Mouse (Mus musculus): ENCODE results near the gene Cep95.
"Not testable (repeated sequence)": the region's sequence is repeated elsewhere in the genome, so short reads cannot be mapped to it uniquely, and the experiment has no call there.

The Cep95 gene

GRCm38 (mm10) chr11:106773061-106773460 lies 16.0 kb upstream of the Cep95 start:
- in situ Hi-C loops (cut with MboI, MseI), result no loop called here

GRCm38 (mm10) chr11:106776960-106777359 lies 12.1 kb upstream of the Cep95 start:
- in situ Hi-C loops (cut with MboI, MseI), result no loop called here

GRCm38 (mm10) chr11:106777395-106777794 lies 11.7 kb upstream of the Cep95 start:
- in situ Hi-C loops (cut with MboI, MseI), result no loop called here

- in situ Hi-C loops (cut with MboI, MseI), result no loop called here
These were observed 10.9 kb upstream of the Cep95 start for GRCm38 (mm10) chr11:106778132-106778531.

GRCm38 (mm10) chr11:106778589-106779387 lies 10.3 kb upstream of the Cep95 start:
- in situ Hi-C loops (cut with MboI, MseI), result no loop called here

GRCm38 (mm10) chr11:106779388-106780088 lies 9.5 kb upstream of the Cep95 start, which contains the start of gene Polg2:
Gene Polg2, minus strand, starts transcription at chr11:106779537.
- in situ Hi-C loops (cut with MboI, MseI), result no loop called here

GRCm38 (mm10) chr11:106780089-106780425 lies 9.0 kb upstream of the Cep95 start:
- in situ Hi-C loops (cut with MboI, MseI), result no loop called here

- in situ Hi-C loops (cut with MboI, MseI), result no loop called here
These were observed 8.3 kb upstream of the Cep95 start for GRCm38 (mm10) chr11:106780590-106781220.

GRCm38 (mm10) chr11:106782271-106782670 lies 6.8 kb upstream of the Cep95 start:
- in situ Hi-C loops (cut with MboI, MseI), result not testable (repeated sequence)

GRCm38 (mm10) chr11:106782841-106783764 lies 5.9 kb upstream of the Cep95 start:
- in situ Hi-C loops (cut with MboI, MseI), result no loop called here

GRCm38 (mm10) chr11:106784476-106784875 lies 4.6 kb upstream of the Cep95 start:
- in situ Hi-C loops (cut with MboI, MseI), result no loop called here

- in situ Hi-C loops (cut with MboI, MseI), result no loop called here
These were observed 4.0 kb upstream of the Cep95 start for GRCm38 (mm10) chr11:106785043-106785442.

- in situ Hi-C loops (cut with MboI, MseI), result no loop called here
These were observed 1.7 kb upstream of the Cep95 start for GRCm38 (mm10) chr11:106787131-106788025.

- in situ Hi-C loops (cut with MboI, MseI), result no loop called here
These were observed 852 bp upstream of the Cep95 start for GRCm38 (mm10) chr11:106788026-106788774.

GRCm38 (mm10) chr11:106789649-106790048 lies 597 bp downstream of the Cep95 start:
- in situ Hi-C loops (cut with MboI, MseI), result no loop called here

- in situ Hi-C loops (cut with MboI, MseI), result no loop called here
These were observed 4.8 kb downstream of the Cep95 start for GRCm38 (mm10) chr11:106793846-106794245.

- in situ Hi-C loops (cut with MboI, MseI), result no loop called here
These were observed 6.6 kb downstream of the Cep95 start for GRCm38 (mm10) chr11:106795679-106796078.

- in situ Hi-C loops (cut with MboI, MseI), result loop anchor here in 1 of 2 experiments (10.0 kb wide), 1 partner anchor 843 kb away; no protein-coding TSS in a partner anchor
These were observed 13.1 kb downstream of the Cep95 start for GRCm38 (mm10) chr11:106802069-106802627.

- in situ Hi-C loops (cut with MboI, MseI), result loop anchor here in 1 of 2 experiments (10.0 kb wide), 1 partner anchor 837 kb away; no protein-coding TSS in a partner anchor
These were observed 18.4 kb downstream of the Cep95 start for GRCm38 (mm10) chr11:106807442-106807841.

Data from T-helper 17 cell (primary cell).